Mouse (Mus musculus) thymus, adult 2 months (tissue): Measurements from ENCODE around the gene Chst5.

Source experiments
- CTCF ChIP-seq: fragments of 200-500 bp; IDR thresholded peaks from 2 replicates; pipeline ENCODE4 v1.5.1; 2012; ENCODE audit warnings: mild to moderate bottlenecking, control low read depth, low read length, moderate library complexity, borderline replicate concordance; ENCODE audit not compliant: control insufficient read depth, poor library complexity, insufficient read depth; ENCODE audit errors: extremely low read depth
- POLR2A ChIP-seq: fragments of 200-500 bp; IDR thresholded peaks from 2 replicates; pipeline ENCODE4 v1.6.1; 2012; ENCODE audit warnings: mild to moderate bottlenecking, low read length, control low read depth, moderate library complexity; ENCODE audit not compliant: control insufficient read depth, poor library complexity, insufficient read depth; ENCODE audit errors: extremely low read depth

GRCm38 (mm10) chr8:111937184-111937583, 26.9 kb upstream of the Chst5 start:
- TF ChIP-seq CTCF (no peak), POLR2A (no peak)
